Mouse (Mus musculus): ENCODE data around the gene Cst8.
"Not testable (repeated sequence)": the region's sequence is repeated elsewhere in the genome, so short reads cannot be mapped to it uniquely, and the experiment has no call there.

The Cst8 gene

DNA sequence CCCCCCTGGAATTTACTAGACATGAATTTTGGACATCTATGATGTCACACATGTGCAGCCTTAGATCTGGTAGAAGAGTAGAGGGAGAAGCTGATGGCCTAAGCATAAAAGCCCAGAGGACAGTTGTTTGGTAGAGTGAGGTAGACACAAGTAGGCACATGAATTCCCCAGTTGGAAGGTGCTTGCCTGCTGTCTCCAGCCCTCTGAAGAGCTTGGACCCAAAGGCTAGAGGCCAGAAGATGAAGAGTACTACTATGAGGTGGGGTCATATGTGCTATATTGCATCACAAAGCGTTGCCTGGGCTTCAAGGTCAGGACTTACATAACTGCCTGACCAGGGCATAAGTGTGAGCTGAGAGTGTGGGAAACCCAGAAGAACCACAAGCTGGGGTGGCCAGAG is at the start of gene Cst8:
Gene Cst8, plus strand, starts transcription at position 301 of the 400 bp plus-strand sequence.
- no peak for DNase-seq

GRCm38 (mm10) chr2:148750058-148750457 is 48.5 kb upstream of the Cst8 start, which contains the start of gene Cstl1:
Gene Cstl1 (plus strand): TSS chr2:148750358.
- DNase-seq = no peak

DNA sequence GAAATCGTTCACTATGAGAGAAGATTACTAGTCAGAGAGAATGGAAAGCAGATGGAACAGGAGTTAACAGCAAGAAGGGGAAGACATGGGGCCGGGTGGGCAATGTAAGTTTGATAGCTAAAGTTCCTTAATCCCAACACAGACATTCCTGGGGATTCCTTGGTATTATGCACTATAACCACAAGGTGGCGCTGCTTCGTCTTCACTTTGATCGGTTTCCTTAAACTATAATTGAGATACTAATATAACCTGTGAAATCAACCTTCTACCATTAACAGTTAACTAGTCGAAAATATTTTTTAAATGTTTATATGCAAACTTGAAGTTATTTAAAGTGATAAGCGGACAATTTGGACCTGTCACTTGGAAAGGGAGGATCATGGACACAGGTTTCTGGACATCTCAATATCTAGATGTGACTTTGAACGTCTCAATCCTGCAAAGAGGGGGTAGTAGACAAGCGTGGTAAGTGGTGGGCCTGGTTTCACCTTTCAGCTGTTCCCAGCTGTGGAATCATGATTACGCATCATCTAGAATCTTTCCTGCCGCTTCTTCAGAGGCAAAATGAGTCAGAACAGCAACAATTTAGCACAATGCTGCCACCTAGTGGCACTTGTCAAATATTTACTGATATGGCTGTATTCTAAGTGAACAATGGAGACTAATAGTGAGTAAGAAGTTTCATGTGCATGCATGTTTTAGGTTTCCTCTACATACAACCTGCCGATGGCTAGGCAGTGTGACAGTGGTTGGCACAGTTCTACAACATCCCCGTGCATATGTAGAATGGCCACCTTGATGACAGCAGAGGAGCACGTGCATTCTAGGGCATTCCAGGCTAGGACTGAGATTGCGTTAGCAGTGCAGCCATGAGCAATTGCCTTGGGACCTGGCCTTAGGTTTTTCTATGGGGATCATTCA is 46.4 kb upstream of the Cst8 start:
- peak; percentile 81 for DNase-seq

DNA sequence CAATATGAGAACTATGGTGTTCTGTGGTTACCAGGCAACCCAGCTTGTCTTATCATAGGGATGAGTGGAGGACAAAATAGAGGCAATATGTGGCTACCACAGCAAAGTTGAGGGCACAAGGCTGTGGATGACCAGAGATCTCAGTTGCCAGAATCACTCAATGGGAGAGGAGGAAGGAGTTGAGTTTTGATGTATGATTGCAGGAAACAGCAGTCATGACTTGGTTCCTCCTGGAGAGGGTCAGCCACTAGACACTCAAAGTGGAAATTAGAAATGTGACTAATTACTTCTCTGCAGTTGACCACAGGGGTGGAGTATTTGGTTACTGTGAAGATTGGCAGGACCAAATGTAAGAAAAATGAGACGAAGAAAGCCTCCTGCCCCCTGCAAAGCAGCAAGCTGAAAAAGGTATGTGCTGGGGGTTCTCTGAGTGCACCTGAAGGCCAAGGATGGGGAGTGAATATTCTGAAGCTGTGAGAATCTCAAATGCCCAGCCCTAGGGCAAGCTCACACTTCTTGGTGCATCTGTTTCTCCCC is 44.2 kb upstream of the Cst8 start:
- DNase-seq = no peak

DNA sequence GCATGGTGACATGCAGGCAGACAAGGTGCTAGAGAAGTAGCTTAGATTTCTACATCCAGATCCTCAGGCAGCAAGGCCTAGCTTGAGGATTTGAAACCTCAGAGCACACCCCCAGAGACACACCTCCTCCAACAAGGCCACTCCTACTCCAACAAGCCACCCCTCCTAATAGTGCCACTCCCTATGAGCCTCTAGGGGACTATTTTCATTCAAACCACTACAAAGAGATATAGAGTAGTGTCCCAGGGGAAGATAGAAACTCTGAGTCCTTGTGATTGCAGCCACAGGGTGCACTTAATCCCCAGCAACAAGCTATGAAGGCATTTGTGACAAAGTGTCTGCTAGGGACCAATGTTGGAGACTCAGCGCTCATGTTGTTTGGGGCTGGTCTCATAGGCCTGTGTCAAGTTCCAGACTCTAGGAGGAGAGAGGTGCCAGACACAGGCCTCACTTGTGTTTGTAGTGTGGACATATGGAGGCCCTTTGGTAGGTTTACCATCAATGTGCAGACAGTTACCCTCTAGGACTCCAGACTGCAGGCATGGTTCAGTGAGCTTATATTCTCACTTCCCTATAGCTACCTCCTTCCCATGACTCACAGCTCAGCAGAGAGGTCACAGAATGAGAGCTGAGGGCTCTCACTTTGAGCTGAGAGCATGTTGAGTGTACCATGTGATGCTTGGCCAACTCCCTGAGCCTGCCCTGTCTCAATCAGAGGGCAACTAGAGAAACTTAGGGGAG is 34.8 kb upstream of the Cst8 start:
- DNase-seq = no peak

DNA sequence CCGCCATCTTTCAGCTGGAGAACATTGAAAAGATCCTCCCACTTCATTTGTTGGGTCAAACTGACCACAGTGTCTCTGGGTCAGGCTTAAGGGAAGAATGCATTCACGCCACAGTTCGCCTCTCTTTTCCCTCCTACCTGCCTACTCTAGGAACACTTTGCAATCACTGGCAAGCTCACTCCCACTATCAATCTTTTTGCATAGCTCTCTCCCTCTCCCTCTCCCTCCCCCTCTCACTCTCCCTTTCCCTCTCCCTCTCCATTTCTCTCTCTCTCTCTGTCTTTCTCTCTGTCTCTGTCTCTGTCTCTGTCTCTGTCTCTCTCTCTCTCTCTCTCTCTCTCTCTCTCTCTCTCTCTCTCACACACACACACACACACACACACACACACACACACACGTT is 27.2 kb upstream of the Cst8 start, which contains the start of gene Cst11:
Gene Cst11, minus strand, starts transcription at position 101 of the 400 bp plus-strand sequence.
- not testable (repeated sequence) for DNase-seq

DNA sequence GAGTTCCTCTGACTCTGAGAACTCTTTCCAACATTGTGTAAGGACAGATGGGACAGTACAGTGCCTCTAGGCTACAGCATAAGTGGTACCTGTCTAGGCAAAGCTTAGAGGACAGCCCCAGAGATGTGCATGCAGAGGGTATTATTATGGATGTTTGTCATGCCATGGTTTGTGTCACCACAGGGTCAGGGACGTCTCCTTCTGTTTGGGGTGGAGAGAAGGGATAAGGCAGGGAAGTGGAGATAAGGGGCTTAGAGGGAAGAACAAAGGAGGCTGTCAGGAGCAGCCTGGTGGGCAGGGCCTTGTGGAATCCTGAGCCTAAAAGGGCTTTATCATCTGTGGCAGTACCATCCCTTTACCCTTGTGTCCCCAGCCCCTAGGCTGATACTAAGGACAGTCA is 16.9 kb upstream of the Cst8 start, which contains the start of gene 8030411F24Rik:
Gene 8030411F24Rik, plus strand, starts transcription at position 301 of the 400 bp plus-strand sequence.
- DNase-seq = no peak

GRCm38 (mm10) chr2:148789142-148789541 is 9.4 kb upstream of the Cst8 start, which contains the start of gene Cst12:
Gene Cst12 (plus strand): TSS chr2:148789361.
- no peak for DNase-seq

DNA sequence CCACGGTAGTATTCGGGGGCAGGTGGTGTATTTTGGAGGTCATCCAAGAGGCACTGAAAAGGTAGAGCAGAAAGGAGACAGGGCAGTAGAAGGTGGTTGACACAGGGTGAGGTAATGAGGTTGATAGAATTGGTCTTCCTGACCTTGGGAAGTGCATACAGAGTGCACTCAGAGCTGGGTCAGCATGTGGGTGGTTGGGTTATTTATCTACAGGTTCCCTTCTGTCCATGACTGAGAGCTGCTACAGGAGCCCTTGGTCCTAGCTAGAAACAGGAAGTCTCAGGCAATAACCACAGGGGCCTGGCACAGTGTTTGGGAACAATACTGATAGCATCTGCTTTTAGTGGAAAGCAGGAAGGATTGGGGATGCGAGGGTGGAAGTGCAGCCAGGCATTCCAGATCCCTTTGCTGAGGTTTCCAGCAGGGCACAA is 2.9 kb downstream of the Cst8 start:
- DNase-seq = no peak

DNA sequence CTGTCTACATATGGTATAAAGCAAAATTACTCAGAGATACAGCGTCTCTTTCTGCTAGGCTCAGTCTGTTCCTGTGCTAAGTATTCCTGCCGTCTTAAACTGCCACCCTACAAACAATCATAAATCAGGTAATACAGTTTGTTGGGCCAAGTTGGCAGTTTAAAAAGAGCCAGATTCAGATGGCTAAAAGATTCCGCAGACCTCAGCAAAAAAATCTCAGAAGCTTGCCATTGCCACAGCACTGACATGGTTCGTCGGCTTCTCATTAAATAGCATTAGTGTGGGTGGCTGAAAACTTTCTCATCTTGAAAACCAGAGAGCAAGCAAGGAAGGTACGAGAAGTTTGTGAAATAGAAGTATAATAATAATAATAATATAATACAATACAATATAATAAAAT is 8.1 kb downstream of the Cst8 start:
- DNase-seq = no peak

- DNase-seq = no peak
Measured at GRCm38 (mm10) chr2:148819909-148820308, 21.3 kb downstream of the Cst8 start, which contains the start of gene Cst13. Gene Cst13 (plus strand): TSS chr2:148820081.

DNA sequence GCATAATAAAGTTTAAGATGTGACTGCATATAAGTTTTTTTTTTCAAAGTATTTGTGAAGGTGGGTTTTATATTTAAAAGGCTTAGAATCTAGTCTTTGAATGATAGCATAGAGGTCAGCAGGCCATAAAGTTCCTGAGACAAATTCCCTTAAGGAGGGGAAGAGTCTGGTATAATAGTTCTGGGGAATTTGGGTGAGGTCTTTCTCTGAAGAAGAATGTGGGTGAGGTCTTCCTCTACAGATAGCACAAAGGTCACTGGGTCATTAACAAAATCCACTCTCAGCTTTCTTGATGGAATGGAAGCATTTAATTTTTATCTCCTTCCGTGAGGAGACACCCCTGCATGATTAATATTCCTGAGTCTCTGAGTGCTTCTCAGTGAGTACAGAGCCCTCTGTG is 27.4 kb downstream of the Cst8 start:
- DNase-seq = no peak

- no peak for DNase-seq
Measured at GRCm38 (mm10) chr2:148834912-148835311, 36.3 kb downstream of the Cst8 start, which contains the start of gene Cst9. Gene Cst9 (plus strand): TSS chr2:148835147.

DNA sequence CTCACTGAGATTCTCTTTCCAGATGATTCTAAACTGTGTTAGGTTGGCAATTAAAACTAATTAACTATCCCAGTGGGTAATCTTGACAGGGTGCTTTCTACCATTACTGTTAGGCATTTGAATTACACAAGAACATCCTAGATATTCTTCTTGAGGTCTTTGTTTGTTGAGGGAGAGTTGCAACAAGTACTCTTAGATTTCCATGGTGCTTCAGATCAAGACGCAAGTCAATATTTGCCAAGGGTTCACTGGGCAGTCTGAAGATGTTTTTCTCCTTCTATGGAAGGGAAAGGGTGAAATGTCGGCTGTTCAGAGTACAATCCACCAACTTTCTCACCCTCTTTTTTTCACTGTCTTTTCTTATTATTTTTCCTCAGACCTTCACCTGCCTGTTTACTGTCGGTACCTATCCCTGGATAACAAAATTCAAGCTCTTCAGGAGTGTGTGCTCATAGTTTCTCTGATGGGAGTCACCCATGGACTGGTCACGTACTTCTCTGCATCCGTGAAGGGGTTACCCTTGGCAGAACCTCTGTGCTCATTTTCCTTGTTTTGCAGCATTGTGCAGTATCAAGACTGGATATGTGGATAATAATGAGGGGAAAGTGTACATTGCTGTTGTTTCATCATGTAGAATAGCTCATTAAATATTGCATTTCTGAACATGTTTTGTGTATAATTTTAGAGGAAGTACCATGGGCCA is 39.6 kb downstream of the Cst8 start:
- no peak for DNase-seq

DNA sequence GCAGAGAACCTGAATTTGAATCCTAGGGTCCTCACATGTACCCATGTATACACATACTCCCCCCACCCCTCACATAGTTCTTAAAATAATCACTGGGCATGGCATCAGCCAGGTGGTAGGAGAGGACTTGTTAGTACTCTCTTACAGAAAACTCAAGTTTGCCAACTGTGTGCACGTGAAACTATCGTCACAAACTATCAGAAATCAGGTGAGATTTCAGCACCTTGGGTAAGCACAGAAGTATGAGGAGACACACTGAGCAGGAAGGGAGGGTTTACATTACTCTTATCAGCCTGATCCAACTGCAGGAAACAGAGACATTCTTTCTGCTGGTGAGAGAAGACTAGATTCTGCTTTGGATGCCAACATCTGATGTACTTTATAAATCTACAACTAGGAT is 40.6 kb downstream of the Cst8 start:
- no peak for DNase-seq

DNA sequence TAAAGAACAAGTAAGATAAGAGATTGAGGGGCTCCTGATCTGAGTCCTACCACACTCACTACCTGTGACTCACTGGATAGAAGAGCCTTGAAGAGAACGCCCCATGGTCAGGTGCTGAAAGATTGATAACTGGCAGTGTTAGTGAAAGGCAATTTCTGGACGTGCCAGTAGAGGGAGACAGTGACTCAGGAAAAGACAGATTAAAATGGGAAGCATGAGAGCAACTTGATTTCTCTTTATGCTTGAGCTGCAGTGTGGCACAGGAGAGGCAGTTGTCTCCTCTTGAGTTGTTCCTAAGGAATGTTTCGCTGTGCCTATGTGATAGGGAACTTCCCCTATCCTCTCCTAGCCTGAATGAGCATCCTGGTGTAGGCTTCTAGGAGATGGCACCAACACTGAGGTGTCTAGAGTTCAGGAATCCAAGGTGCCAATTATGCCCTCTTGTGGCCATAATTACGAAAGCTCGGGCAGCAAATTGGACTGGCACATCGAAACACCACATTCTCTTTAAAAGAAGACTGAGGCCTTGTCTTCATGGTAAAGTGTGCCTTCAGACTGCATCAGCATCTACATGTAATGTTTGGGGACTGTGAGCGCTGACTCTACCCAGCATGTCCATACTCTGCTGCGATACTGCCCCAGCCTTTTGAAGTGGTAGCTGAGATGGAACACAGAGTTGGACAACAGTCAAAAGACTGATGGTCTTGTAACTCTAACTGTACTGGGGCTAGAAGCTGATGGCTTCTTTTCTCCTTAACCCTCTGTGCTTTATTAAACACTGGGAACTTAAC is 52.7 kb downstream of the Cst8 start:
- DNase-seq = peak; percentile 85
